Mouse (Mus musculus): ENCODE results near the gene Cdkn1b.

Cdkn1b gene

GRCm38 (mm10) chr6:134920190-134921013 is at the start of gene Cdkn1b:
Gene Cdkn1b, plus strand, starts transcription at chr6:134920401.
- peak; percentile 93 for DNase-seq (ENCODE audit: low read depth, low spot score)
- Histone ChIP-seq H3K27me3 (ENCODE audit: control insufficient read depth, insufficient read depth, low read length, poor library complexity, severe bottlenecking) (no peaks in the 10 kb centered on the region), H3K36me3 (ENCODE audit: control insufficient read depth, insufficient read depth, low read length, poor library complexity, severe bottlenecking) (peaks cover 10% of the 10 kb centered on the region; the same call in 1 of the 2 replicates)

- Histone ChIP-seq H3K27me3 (ENCODE audit: control insufficient read depth, insufficient read depth, low read length, poor library complexity, severe bottlenecking) (no peaks in the 10 kb centered on the region), H3K36me3 (ENCODE audit: control insufficient read depth, insufficient read depth, low read length, poor library complexity, severe bottlenecking) (peaks cover 1% of the 10 kb centered on the region; the same call in 1 of the 2 replicates)
- no peak for DNase-seq (ENCODE audit: low read depth, low spot score)
These were observed 49.3 kb upstream of the Cdkn1b start for GRCm38 (mm10) chr6:134870887-134871286.

DNA sequence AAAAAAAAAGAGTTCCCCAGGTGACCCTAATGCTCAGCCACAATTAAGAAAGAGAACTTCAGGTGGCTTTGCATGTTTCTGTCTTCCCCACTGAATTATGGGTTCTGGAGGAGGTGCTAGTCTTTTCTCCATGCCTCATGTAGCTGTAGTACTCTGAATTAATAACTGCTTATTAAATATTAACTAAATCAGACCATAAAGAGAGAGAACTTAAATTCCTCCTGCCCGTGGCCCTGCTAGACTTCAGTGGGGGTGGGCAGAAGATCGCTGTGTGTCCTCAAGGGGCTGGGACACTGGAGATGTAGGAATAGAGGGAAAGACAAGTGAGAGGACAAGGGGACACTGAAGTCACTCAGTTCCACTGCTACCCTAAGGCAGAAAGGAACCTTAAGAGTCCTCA is 48.0 kb upstream of the Cdkn1b start:
- Histone ChIP-seq H3K36me3 (ENCODE audit: control insufficient read depth, insufficient read depth, low read length, poor library complexity, severe bottlenecking) (peaks cover 1% of the 10 kb centered on the region; the same call in 1 of the 2 replicates), H3K27me3 (ENCODE audit: control insufficient read depth, insufficient read depth, low read length, poor library complexity, severe bottlenecking) (no peaks in the 10 kb centered on the region)
- DNase-seq (ENCODE audit: low read depth, low spot score): no peak

GRCm38 (mm10) chr6:134873018-134873417 is 47.2 kb upstream of the Cdkn1b start:
- DNase-seq (ENCODE audit: low read depth, low spot score): peak; percentile 48
- Histone ChIP-seq H3K36me3 (ENCODE audit: control insufficient read depth, insufficient read depth, low read length, poor library complexity, severe bottlenecking) (peaks cover 1% of the 10 kb centered on the region; the same call in 1 of the 2 replicates), H3K27me3 (ENCODE audit: control insufficient read depth, insufficient read depth, low read length, poor library complexity, severe bottlenecking) (no peaks in the 10 kb centered on the region)

DNA sequence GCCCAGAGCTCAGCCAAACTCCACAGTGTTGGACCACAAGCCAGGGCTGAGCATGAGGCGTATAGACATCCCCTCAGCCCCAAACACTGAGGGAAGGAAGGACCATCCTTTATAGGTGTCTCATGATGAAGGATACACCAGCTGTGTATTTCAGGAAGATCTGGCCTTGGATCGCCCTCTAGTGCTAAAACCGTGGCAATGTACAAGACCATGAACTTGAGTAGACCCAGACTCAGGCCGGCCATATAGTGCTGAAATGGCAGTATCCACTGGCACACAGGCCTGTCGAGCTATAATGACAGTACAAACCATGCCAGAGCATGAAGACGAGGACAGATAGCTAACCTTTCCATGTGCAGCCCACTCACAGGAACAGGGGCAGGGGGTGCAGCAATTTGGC is 43.4 kb upstream of the Cdkn1b start:
- no peaks in the 10 kb centered on the region for H3K27me3 ChIP-seq (ENCODE audit: control insufficient read depth, insufficient read depth, low read length, poor library complexity, severe bottlenecking)
- 0 out of 2 replicates have a peak, but pooled peaks cover 1% of the 10 kb centered on the region for H3K36me3 ChIP-seq (ENCODE audit: control insufficient read depth, insufficient read depth, low read length, poor library complexity, severe bottlenecking)
- peak; percentile 57 for DNase-seq (ENCODE audit: low read depth, low spot score)

GRCm38 (mm10) chr6:134877276-134877675 is 42.9 kb upstream of the Cdkn1b start:
- Histone ChIP-seq H3K36me3 (ENCODE audit: control insufficient read depth, insufficient read depth, low read length, poor library complexity, severe bottlenecking) (0 out of 2 replicates have a peak, but pooled peaks cover 1% of the 10 kb centered on the region), H3K27me3 (ENCODE audit: control insufficient read depth, insufficient read depth, low read length, poor library complexity, severe bottlenecking) (no peaks in the 10 kb centered on the region)
- DNase-seq (ENCODE audit: low read depth, low spot score): no peak

GRCm38 (mm10) chr6:134877892-134878291 is 42.3 kb upstream of the Cdkn1b start:
- 0 out of 2 replicates have a peak, but pooled peaks cover 1% of the 10 kb centered on the region for H3K36me3 ChIP-seq (ENCODE audit: control insufficient read depth, insufficient read depth, low read length, poor library complexity, severe bottlenecking)
- H3K27me3 ChIP-seq (ENCODE audit: control insufficient read depth, insufficient read depth, low read length, poor library complexity, severe bottlenecking): no peaks in the 10 kb centered on the region
- no peak for DNase-seq (ENCODE audit: low read depth, low spot score)

GRCm38 (mm10) chr6:134879556-134879955 is 40.6 kb upstream of the Cdkn1b start:
- H3K27me3 ChIP-seq (ENCODE audit: control insufficient read depth, insufficient read depth, low read length, poor library complexity, severe bottlenecking): no peaks in the 10 kb centered on the region
- no peak for DNase-seq (ENCODE audit: low read depth, low spot score)

GRCm38 (mm10) chr6:134880046-134880445 is 40.2 kb upstream of the Cdkn1b start:
- H3K36me3 ChIP-seq (ENCODE audit: control insufficient read depth, insufficient read depth, low read length, poor library complexity, severe bottlenecking): 0 out of 2 replicates have a peak, but pooled peaks cover 1% of the 10 kb centered on the region
- no peaks in the 10 kb centered on the region for H3K27me3 ChIP-seq (ENCODE audit: control insufficient read depth, insufficient read depth, low read length, poor library complexity, severe bottlenecking)
- no peak for DNase-seq (ENCODE audit: low read depth, low spot score)

More at GRCm38 (mm10) chr6:134879556-134879955, 40.6 kb upstream of the Cdkn1b start:
- H3K36me3 ChIP-seq (ENCODE audit: control insufficient read depth, insufficient read depth, low read length, poor library complexity, severe bottlenecking): 0 out of 2 replicates have a peak, but pooled peaks cover 1% of the 10 kb centered on the region

- DNase-seq (ENCODE audit: low read depth, low spot score): no peak
- Histone ChIP-seq H3K36me3 (ENCODE audit: control insufficient read depth, insufficient read depth, low read length, poor library complexity, severe bottlenecking) (0 out of 2 replicates have a peak, but pooled peaks cover 1% of the 10 kb centered on the region), H3K27me3 (ENCODE audit: control insufficient read depth, insufficient read depth, low read length, poor library complexity, severe bottlenecking) (no peaks in the 10 kb centered on the region)
These were observed 36.5 kb upstream of the Cdkn1b start for GRCm38 (mm10) chr6:134883661-134884060.

GRCm38 (mm10) chr6:134885515-134885914 is 34.7 kb upstream of the Cdkn1b start:
- Histone ChIP-seq H3K27me3 (ENCODE audit: control insufficient read depth, insufficient read depth, low read length, poor library complexity, severe bottlenecking) (no peaks in the 10 kb centered on the region), H3K36me3 (ENCODE audit: control insufficient read depth, insufficient read depth, low read length, poor library complexity, severe bottlenecking) (no peaks in the 10 kb centered on the region)
- DNase-seq (ENCODE audit: low read depth, low spot score): no peak

DNA sequence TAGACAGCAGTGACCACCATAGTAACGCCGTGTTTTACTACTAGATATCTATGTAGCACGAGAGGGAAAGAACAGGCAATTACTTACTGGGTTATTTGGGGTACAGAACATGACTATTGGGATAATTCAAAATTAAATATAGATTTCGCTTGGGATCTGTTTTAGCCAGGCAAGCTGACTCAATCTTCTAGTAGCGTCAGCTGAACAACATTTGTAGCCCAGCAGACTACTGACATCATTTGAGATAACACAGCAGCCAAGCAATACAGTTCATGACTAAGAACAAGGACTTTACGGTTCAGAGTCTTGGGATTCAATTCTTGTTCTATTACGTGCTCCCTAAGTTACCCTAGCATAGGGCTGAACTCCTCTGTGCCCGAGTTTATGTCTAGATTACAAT is 33.7 kb upstream of the Cdkn1b start:
- no peak for DNase-seq (ENCODE audit: low read depth, low spot score)
- H3K36me3 ChIP-seq (ENCODE audit: control insufficient read depth, insufficient read depth, low read length, poor library complexity, severe bottlenecking): no peaks in the 10 kb centered on the region
- no peaks in the 10 kb centered on the region for H3K27me3 ChIP-seq (ENCODE audit: control insufficient read depth, insufficient read depth, low read length, poor library complexity, severe bottlenecking)

DNA sequence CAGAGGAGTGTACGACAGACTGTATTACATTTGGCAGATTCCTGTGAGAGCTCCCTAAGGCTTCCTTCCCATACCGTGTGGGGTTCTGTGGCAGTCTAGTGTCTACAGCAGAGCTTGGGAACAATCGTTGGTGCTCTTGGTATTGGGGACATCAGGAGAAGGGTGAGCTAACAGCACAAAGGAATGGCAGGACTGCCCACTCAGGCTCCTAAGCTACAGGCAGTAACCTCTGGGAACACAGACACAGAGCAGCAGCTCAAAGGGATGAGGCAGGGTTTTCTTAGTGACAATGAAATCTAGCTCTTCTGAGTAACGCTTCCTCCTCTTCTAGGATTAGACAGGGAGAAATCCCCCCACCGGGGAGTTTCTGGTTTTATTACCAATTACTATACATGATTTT is 33.2 kb upstream of the Cdkn1b start:
- Histone ChIP-seq H3K27me3 (ENCODE audit: control insufficient read depth, insufficient read depth, low read length, poor library complexity, severe bottlenecking) (no peaks in the 10 kb centered on the region; the same call in 1 of the 2 replicates), H3K36me3 (ENCODE audit: control insufficient read depth, insufficient read depth, low read length, poor library complexity, severe bottlenecking) (no peaks in the 10 kb centered on the region)
- no peak for DNase-seq (ENCODE audit: low read depth, low spot score)

- Histone ChIP-seq H3K27me3 (ENCODE audit: control insufficient read depth, insufficient read depth, low read length, poor library complexity, severe bottlenecking) (no peaks in the 10 kb centered on the region; the same call in 1 of the 2 replicates), H3K36me3 (ENCODE audit: control insufficient read depth, insufficient read depth, low read length, poor library complexity, severe bottlenecking) (no peaks in the 10 kb centered on the region)
- no peak for DNase-seq (ENCODE audit: low read depth, low spot score)
These were observed 32.3 kb upstream of the Cdkn1b start for GRCm38 (mm10) chr6:134887711-134888449.

DNA sequence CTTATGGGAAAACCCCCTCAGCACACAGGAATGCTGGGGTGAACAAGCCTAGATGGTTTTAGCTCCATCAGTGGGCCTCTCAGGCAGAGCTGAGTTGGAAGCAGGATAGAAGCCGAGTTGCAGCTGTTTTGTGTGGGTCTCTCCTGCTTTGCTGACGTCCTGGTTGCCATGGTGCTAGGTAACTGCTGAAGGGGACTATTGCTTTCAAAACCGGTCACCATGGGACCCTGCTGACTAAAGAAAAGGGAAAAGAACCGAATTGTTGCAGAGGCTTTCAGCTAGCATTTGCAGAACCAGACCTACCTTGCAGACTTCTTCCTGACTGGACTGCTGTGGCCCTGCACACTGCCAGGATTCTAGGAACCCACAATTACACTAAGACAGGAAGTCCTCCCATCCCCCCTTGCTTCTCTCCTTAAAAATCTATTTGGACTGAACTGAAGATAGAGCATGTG is 31.6 kb upstream of the Cdkn1b start:
- H3K27me3 ChIP-seq (ENCODE audit: control insufficient read depth, insufficient read depth, low read length, poor library complexity, severe bottlenecking): no peaks in the 10 kb centered on the region; the same call in 1 of the 2 replicates
- DNase-seq (ENCODE audit: low read depth, low spot score): no peak

More for the DNA sequence above, 31.6 kb upstream of the Cdkn1b start:
- no peaks in the 10 kb centered on the region for H3K36me3 ChIP-seq (ENCODE audit: control insufficient read depth, insufficient read depth, low read length, poor library complexity, severe bottlenecking)

All from splenic B cell, adult 2 months (primary cell).